Mouse (Mus musculus): ENCODE results near the gene Man2a2. TPM values are rescaled to one million over a fixed set of nuclear protein-coding genes. Genes with fewer than 3 reads are reported as not detected.
"Not testable (repeated sequence)": the region's sequence is repeated elsewhere in the genome, so short reads cannot be mapped to it uniquely, and the experiment has no call there.

Gene Man2a2
- total RNA-seq, 2 experiments from 2014 or later = 124 to 139 TPM

GRCm38 (mm10) chr7:80401041-80401859 lies 30.1 kb upstream of the Man2a2 start:
- no peak for DNase-seq (ENCODE audit: low spot score in 2 of 2)

- no peak for DNase-seq (ENCODE audit: low spot score in 2 of 2)
Measured at GRCm38 (mm10) chr7:80400571-80400970, 29.4 kb upstream of the Man2a2 start.

DNA sequence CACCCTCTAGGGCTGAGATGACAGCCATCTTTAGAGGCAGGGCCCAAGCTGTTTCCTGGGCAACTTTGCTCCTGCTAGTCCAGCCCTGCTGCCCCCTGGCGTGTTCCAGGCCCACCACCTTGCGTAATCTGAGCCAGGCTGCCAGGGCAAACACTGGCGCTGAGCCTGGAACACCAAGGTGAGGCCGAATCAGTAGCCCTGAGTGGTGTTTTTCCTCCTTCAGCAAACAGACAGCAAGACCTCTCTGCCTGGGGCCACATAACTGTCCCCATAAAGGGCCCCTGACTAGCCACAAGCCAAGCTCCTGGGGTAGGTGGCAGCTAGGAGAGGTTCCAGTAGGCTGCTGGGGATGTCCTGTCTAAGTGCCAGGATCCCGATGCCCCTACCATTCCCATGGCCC lies 28.9 kb upstream of the Man2a2 start:
- no peak for DNase-seq (ENCODE audit: low spot score in 2 of 2)

- no peak for DNase-seq (ENCODE audit: low spot score in 2 of 2)
Measured at GRCm38 (mm10) chr7:80398654-80399444, 27.7 kb upstream of the Man2a2 start.

DNA sequence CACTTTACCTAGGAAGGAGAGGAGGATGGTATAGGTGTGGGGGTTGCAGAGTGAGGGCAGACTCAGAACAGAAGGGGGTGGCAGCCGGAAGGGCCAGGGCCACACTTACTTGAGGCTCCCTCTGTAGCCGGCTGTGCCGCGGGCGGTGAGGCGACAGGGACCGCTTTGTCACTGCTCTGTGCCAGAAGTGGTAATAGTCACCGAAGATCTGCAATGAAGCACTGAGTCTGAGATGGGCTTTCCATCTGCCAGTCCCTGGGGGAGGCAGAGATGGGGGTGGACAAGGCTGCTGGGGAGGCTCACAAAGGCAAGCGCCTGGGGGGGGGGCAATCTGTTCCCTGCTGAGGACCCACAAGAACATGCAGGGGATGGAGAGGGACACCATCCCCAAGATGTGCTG lies 26.8 kb upstream of the Man2a2 start:
- DNase-seq (ENCODE audit: low spot score in 2 of 2) = no peak

DNA sequence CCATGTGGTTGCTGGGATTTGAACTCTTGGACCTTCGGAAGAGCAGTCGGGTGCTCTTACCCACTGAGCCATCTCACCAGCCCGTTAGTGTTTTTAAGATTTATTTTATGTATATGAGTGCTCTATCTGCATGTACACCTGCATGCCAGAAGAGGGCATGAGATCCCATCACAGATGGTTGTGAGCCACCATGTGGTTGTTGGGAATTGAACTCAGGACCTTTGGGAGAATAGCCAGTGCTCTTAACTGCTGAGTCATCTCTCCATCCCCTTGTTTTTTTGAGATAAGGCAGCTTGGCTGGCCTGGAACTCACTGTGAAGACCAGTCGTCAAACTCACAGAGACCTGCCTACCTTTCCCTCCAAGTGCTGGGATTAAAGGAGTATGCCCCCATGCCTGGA lies 25.3 kb upstream of the Man2a2 start:
- not testable (repeated sequence) for DNase-seq (ENCODE audit: low spot score in 2 of 2)

DNA sequence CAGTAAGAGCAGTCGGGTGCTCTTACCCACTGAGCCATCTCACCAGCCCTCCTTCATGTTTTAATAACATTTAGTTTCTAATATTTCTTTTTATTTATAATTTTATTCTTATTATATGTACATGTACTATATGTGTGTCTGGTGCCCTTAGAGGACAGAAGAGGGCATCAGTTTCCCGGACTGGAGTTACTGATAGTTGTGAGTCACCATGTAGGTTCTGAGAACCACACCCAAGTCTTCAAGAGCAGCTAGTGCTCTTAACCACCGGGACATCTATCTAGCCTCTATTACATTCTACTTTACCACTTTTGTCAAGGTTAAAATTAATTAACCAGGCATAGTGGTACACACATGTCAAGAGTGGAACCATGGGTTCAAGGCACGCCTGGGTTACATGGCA lies 23.4 kb upstream of the Man2a2 start:
- no peak for DNase-seq (ENCODE audit: low spot score in 2 of 2)

DNA sequence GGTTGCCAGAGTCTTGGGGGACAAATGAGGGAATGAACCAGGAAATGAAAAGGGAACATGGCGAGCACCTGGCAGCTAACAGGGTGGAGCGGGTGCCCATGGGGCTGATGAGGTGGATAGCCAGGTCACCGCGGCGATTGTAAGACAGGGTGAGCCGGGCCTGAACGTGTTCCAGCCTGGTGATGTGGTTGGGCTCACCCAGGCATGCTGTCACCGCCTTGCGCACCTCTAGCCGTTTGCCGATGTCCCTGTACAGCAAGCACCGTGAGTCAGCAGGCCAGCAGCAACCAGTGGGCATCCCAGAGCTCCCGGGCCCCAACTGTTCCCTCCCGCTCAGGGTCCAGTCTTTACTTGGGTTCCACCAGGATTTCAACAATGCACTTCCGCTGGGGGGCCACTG lies 20.9 kb upstream of the Man2a2 start:
- no peak for DNase-seq (ENCODE audit: low spot score in 2 of 2)

DNA sequence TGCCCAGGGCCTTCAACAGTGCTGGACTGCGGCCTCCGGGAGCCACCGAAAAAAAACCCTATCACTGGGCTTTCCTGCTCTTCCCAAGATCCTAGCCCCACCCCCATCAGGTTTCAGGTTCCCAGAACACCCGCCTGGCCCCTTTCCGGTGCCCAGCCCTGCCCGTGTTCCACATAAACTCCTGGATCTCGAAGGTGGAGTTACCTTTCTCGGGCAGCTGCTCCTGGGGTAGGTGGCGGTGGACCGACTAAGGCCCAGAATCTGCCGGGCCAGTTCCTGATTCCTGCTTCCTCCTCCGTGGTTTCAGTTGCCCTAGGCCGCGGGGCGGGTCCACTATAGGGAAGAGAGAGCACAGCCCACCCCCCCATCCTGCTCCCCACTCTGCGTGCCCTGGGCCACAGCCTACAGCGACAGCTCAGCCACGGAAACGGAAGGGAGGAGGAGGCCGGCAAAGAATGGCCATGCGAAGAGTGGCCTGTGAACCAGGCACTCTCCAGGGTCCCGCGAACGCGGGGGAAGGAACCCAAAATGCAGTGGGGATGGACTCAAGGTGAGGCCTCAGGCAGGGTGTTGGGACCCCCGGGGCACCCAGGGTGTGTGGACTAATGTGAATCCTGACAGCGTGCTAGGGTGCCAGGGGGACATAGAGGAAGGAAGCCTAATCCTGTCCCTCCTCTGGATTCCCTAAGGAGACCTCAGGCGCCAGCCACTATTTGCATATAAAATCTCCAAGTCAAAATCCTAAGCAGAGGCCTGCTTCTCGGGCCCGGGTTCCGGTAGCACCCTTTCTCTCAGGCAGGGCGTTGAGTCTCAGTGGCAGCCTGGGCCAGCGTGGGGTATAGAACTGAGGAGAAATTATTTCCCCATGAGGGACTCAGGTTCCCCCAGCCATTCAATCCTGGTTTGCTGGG lies 16.7 kb upstream of the Man2a2 start, which contains the start of gene Fes:
TSS of gene Fes (minus strand) at position 314 of the 911 bp plus-strand sequence.
- DNase-seq (ENCODE audit: low spot score in 2 of 2) = no peak

DNA sequence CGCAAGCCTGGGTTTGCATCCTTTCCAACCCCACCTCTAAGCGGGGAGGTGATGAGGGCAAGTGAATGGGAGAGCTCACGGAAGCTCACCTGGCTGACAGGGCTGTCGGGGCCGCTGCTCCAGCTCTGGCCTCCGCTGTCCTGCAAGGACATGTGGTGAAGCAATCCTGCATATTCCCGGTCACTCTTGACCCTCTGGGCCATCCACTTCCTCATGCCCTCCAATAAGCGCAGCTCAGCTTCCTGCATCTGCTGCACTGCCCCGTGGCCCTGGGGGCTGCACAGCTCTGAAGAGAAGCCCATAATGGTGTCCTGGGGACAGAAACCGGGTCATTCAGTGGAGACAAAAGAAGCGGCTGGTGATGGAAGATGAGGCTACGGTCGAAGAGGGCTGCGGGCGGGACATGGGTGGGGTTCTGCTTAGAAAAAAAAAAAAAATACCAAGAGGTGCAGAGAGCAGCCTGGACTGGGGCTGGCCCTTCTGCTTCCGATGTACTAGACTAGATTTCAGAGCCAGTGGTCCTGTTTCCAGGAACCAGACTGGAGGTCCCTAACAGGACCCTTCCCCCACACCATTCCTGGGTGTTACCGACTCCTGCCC lies 16.0 kb upstream of the Man2a2 start:
- DNase-seq (ENCODE audit: low spot score in 2 of 2) = no peak

- DNase-seq (ENCODE audit: low spot score in 2 of 2) = peak; percentile 88 to 93
Measured at GRCm38 (mm10) chr7:80386235-80386930, 15.2 kb upstream of the Man2a2 start.

DNA sequence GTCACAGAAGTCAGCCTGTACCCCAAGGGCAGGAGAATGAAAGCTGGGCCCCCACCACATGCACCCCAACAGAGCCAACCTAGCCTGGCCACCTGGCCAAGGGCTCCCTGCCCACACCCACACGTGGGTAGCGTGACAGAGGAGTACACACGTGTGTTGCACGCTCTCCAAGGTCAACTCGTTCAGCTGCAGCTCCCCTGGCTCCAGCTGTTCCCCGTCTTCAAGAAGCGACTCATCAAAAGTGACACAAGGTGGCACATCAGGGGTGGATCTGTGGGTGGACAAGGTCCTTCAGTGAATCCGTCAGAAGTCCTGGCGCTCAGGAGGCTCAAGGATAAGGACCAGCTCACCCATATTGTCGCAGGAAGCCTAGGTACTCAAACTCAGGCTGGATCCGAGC lies 11.7 kb upstream of the Man2a2 start:
- no peak for DNase-seq (ENCODE audit: low spot score in 2 of 2)

- no peak for DNase-seq (ENCODE audit: low spot score in 2 of 2)
Measured at GRCm38 (mm10) chr7:80379531-80379930, 8.4 kb upstream of the Man2a2 start.

DNA sequence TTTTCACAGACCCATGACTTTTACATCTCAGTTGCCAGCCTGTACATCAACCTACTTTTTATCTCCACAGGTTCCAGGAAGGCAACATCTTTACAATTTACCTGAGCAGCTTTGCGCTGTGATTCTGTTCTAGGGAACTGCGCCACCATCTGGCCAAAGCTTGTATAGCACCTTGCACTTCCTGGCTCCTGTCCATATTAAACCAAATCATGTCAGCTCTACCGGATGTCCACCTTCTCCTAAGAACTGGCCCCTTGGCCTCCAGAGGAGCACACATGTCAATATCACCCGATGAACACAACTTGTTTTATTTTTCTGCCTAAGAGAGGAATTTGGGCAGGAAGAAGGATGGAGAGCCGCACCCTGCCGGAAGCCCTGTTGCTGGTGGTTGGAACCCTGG lies 6.3 kb upstream of the Man2a2 start:
- peak in 1 of 2 experiments; percentile 57 for DNase-seq (ENCODE audit: low spot score in 2 of 2)

- no peak for DNase-seq (ENCODE audit: low spot score in 2 of 2)
Measured at GRCm38 (mm10) chr7:80376192-80376591, 5.0 kb upstream of the Man2a2 start.

DNA sequence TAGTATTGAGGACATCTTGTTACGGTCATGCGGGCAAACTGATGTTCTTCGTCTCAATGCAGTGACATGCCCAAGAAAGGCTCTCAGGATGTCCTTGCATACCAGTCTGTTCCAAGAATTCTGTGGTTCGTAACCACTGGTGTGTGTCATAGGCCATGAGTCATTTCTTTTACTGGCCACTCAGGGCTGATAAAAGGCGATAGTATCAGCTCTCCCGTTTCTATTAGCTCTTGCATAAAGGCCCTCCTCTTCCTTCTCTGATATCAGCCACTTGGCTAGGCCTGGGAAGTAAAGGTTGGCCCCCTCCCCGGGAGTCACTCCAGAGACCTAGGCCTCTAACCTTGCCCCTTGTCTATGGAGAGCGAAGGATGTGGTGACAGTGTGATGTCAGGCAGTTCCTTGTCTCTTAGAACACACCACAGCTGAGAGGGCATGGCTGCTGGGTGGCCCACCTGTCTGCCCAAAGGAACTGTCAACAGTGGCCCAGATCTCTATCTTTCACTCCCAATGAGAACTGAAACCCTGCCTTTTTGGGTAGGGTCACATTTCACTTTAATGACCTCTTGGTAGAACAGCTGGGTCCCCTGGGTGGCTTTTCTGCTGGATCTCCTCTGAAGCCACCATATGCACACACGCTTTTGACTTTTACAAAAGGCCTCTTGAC lies 4.3 kb upstream of the Man2a2 start:
- DNase-seq (ENCODE audit: low spot score in 2 of 2) = no peak

DNA sequence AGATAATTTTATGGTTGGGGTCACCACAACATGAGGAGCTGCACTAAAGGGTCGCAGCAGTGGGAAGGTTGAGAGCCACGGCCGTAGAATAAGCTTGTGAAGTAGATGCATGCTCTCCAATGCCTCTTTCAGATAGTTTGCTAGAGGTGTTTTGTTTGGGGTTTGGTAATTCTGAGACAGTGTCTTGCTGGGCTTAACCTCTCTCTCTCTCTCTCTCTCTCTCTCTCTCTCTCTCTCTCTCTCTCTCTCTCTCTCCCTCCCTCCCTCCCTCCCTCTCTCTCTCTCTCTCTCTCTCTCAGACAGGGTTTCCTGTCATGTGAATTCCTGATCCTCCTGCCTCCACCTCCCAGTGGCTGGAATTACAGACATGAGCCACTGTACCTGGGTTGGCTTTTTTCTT lies 3.6 kb upstream of the Man2a2 start:
- no peak for DNase-seq (ENCODE audit: low spot score in 2 of 2)

- no peak for DNase-seq (ENCODE audit: low spot score in 2 of 2)
Measured at GRCm38 (mm10) chr7:80374280-80374679, 3.1 kb upstream of the Man2a2 start.

DNA sequence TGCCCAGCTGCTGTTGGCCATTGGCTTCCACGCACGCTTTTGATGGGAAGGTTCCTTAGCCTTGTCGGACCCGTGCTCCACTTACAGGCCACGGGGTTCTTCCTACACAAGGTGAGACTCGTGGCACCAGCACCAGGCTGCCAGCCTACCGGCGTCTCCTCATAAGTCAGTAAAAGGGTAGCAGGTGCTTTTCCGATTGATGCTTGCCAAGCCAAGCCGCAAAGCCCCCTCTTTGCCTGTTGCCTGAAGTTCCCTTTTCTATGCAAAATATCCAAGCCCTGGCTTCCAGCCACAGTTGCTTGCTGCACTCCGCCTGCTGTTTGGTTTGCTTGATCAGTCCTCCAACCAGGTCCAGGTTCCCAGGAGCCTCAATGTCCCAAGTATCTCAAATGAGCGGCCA lies 2.7 kb upstream of the Man2a2 start:
- peak in 1 of 2 experiments; percentile 48 for DNase-seq (ENCODE audit: low spot score in 2 of 2)

- no peak for DNase-seq (ENCODE audit: low spot score in 2 of 2)
Measured at GRCm38 (mm10) chr7:80373352-80373751, 2.2 kb upstream of the Man2a2 start.
